ENCODE assay signal across 10 mouse cellular contexts in genomic region chr10:94544803-94545202, GRCm38 (mm10).
DNase-seq lines count a peak whose midpoint lies in the region; ATAC-seq and TF ChIP-seq lines count a peak whose summit lies in the region.
"Had no signal": no experiment of that assay in that cellular context is flagged by ENCODE, and none has a peak within 500 bp of the region (broad histone marks: within the 10 kb centered on the region; RNA-seq: fewer than 3 reads in every experiment).

No protein-coding gene starts in this region.

- peak overlapping the region; percentile 44 for H3K4me3 ChIP-seq in heart, postnatal 0 days (ENCODE audit: low read depth, low read length)
- H3K4me3 ChIP-seq in forebrain, embryonic 15.5 days, result no peak overlapping the region
- H3K4me3 ChIP-seq in midbrain, embryonic 13.5 days (replicated peaks), result no peak overlapping the region
- H3K4me3 ChIP-seq: midbrain, embryonic 12.5 days had no signal

- no peak for ATAC-seq in heart, postnatal 0 days (ENCODE audit: insufficient read depth, low read depth)
- no peak for ATAC-seq in forebrain, embryonic 15.5 days (replicated peaks)
- no peak for ATAC-seq in midbrain, embryonic 13.5 days
- ATAC-seq in megakaryocyte progenitor cell, adult 5-6 weeks (replicated peaks; ENCODE audit: poor library complexity), result no peak

- H3K27ac ChIP-seq in heart, postnatal 0 days (ENCODE audit: low read depth), result peak overlapping the region; percentile 84
- no peak overlapping the region for H3K27ac ChIP-seq in forebrain, embryonic 15.5 days (replicated peaks)
- H3K27ac ChIP-seq in midbrain, embryonic 13.5 days, result no peak overlapping the region
- H3K27ac ChIP-seq: midbrain, embryonic 12.5 days had no signal

- WGBS in heart, postnatal 0 days, result 44% methylated on average over 8 of the region's 8 CpGs
- 8% methylated on average over 8 of the region's 8 CpGs for WGBS in forebrain, embryonic 15.5 days
- WGBS in midbrain, embryonic 13.5 days, result 16% methylated on average over 8 of the region's 8 CpGs

- 0 out of 2 replicates have a peak, but pooled peaks cover 6% of the 10 kb centered on the region for H3K36me3 ChIP-seq in heart, postnatal 0 days (replicated peaks; ENCODE audit: control insufficient read depth, insufficient read depth, low read length)
- no peaks in the 10 kb centered on the region for H3K36me3 ChIP-seq in forebrain, embryonic 15.5 days
- no peaks in the 10 kb centered on the region for H3K36me3 ChIP-seq in midbrain, embryonic 13.5 days
- H3K36me3 ChIP-seq: midbrain, embryonic 12.5 days had no signal

- peak overlapping the region; percentile 53; the same call in 1 of the 2 replicates for H3K9ac ChIP-seq in heart, postnatal 0 days (replicated peaks; ENCODE audit: low read depth, low read length)
- no peak overlapping the region for H3K9ac ChIP-seq in forebrain, embryonic 15.5 days (replicated peaks)
- no peak overlapping the region for H3K9ac ChIP-seq in midbrain, embryonic 13.5 days (replicated peaks)
- H3K9ac ChIP-seq: midbrain, embryonic 12.5 days had no signal

- no peak for TF ChIP-seq CTCF in heart, postnatal 0 days (IDR thresholded peaks at IDR 0.05; ENCODE audit: low read depth)

- peak overlapping the region; percentile 63 for H3K4me2 ChIP-seq in heart, postnatal 0 days (ENCODE audit: low read depth, low read length)
- peak overlapping the region; percentile 40; the same call in 1 of the 2 replicates for H3K4me2 ChIP-seq in forebrain, embryonic 15.5 days (replicated peaks)
- H3K4me2 ChIP-seq in midbrain, embryonic 13.5 days (replicated peaks), result peak overlapping the region; percentile 23; the same call in 1 of the 2 replicates

- peaks cover 12% of the 10 kb centered on the region; the same call in 1 of the 2 replicates for H3K4me1 ChIP-seq in heart, postnatal 0 days (ENCODE audit: control insufficient read depth, insufficient read depth)
- H3K4me1 ChIP-seq in forebrain, embryonic 15.5 days, result peaks cover 26% of the 10 kb centered on the region
- peaks cover 29% of the 10 kb centered on the region for H3K4me1 ChIP-seq in midbrain, embryonic 13.5 days (replicated peaks)

- TF ChIP-seq EP300 in heart, postnatal 0 days (IDR thresholded peaks at IDR 0.05; ENCODE audit: low read depth), result no peak

- peaks cover 7% of the 10 kb centered on the region; the same call in 1 of the 2 replicates for H3K9me3 ChIP-seq in heart, postnatal 0 days (replicated peaks; ENCODE audit: control insufficient read depth, low read length)
- H3K9me3 ChIP-seq in forebrain, embryonic 15.5 days, result no peaks in the 10 kb centered on the region
- H3K9me3 ChIP-seq in midbrain, embryonic 13.5 days, result peaks cover 8% of the 10 kb centered on the region

- DNase-seq in heart, postnatal 0 days (ENCODE audit: low spot score), result no peak
- DNase-seq in heart, adult 9 months (ENCODE audit: low spot score in 2 of 2), result no peak
- peak; percentile 55 for DNase-seq in NIH3T3 (ENCODE audit: low read depth)
- DNase-seq in thymus, postnatal 10 days (ENCODE audit: low spot score in 2 of 2), result no peak
- no peak for DNase-seq in B cell, adult 2 months
- DNase-seq: cerebellum, adult 18-20 months had no signal

- H3K27me3 ChIP-seq in heart, postnatal 0 days (ENCODE audit: control insufficient read depth, insufficient read depth, low read length), result no peaks in the 10 kb centered on the region
- no peaks in the 10 kb centered on the region for H3K27me3 ChIP-seq in forebrain, embryonic 15.5 days
- H3K27me3 ChIP-seq in midbrain, embryonic 13.5 days, result no peaks in the 10 kb centered on the region
- H3K27me3 ChIP-seq: midbrain, embryonic 12.5 days had no signal
